Mouse (Mus musculus) monocyte, adult 5-6 weeks (primary cell): ENCODE results near the gene Mitd1. TPM values are rescaled to one million over a fixed set of nuclear protein-coding genes. Genes with fewer than 3 reads are reported as not detected.

Experiments used
- ATAC-seq: fragments of 153-309, 156-312 bp; replicated peaks from 2 replicates; pipeline ENCODE4 v1.8.0; 2017; ENCODE audit warnings: mild to moderate bottlenecking; ENCODE audit not compliant: low TSS enrichment, insufficient number of reproducible peaks, severe bottlenecking, poor library complexity, low FRiP score
- total RNA-seq: library from RNA; stranded (forward); fragments of 200-1000, 200-491, 200-594 nt; gene quantifications from 3 replicates; pipeline ENCODE4 v1.2.3, GENCODE M21; 2017

Mitd1 gene
- total RNA-seq, 1 experiment from 2014 or later = 27.1 TPM

DNA sequence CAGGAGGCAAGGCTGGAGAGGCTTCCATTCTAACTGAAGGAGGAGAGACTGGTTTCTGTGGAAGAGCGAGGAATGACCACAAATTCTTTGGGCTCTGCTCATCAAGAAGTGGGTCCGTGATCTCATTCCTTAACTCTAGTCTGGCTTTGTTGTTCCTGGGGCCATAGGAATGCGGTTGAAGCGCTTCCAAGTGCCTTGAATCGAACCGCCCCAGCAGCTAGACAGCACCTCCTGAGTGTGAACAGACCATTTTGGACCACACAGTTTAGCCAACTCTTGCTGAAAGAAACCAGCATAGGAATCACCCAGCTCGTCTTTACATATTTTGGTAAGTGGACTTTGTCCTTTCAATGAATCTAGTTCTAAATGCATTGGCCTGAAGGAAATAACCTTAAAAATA, 18.5 kb downstream of the Mitd1 start, which contains the start of gene Lipt1:
Gene Lipt1 (plus strand): TSS at position 35 of the 400 bp plus-strand sequence.
- no peak for ATAC-seq

DNA sequence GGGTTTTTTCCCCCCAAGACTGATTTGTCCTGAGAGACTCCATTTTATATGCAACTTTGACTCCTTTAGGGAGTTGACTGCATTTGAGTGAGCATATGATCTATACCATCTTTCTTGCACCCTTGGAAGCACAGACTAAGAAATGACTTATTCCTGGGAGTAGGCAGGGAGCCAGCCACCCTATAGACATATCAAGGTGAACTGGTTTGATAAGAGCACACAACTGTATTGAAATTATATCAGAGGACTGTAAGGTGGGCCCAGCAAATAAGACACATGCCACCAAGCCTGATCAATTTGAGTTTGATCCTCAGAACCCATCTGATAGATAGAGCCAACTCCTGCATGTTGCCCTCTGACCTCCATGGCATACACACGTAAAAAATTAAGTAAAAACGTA, 20.8 kb downstream of the Mitd1 start:
- ATAC-seq = no peak

DNA sequence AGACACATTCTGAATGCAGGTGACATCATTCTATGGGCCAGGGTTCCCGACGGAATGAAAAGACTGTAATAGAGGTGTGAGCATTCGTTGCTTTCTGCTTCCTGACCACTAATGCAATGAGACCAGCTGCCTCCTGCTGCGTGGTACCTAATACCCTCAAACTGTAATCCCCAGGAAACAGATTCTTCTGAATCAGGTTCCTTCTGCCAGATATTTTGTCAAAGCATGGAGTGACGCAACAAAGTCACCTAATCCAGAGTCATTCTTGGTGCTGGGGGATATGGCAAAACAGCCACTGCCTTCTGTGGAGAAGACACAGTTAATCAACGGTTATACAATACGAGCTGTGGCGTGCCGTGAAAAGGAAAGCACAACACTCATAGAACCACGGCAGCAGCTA, 21.6 kb downstream of the Mitd1 start:
- no peak for ATAC-seq

DNA sequence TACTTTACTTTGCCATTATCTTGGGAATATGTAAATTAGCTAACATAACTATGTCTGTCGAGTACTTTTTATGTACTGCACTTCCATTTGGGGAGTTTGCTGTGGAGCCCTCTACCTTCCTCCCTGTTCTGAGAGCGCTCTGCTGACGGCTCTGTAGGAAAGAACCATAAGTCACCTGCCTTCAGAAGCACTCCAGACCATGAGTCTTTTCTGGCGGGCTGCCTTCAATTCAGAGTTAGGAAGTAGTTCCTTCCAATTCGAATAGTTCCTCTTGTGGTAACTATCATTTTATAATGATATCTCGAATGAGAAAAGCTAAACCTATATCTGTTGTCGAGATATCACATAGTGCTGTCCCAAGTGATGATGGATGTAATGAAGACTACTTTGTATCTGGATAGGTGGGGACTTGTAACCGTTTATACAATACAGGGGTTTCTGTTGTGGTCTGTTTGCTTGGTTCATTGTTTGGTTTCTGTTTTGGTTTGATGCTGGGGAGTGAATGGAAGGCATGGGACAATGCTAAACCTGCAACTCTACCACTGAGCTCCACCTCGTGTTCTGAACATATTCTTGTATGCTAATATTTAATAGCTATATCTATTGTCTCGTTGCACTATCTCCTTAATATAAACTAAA, 22.4 kb downstream of the Mitd1 start:
- no peak for ATAC-seq

DNA sequence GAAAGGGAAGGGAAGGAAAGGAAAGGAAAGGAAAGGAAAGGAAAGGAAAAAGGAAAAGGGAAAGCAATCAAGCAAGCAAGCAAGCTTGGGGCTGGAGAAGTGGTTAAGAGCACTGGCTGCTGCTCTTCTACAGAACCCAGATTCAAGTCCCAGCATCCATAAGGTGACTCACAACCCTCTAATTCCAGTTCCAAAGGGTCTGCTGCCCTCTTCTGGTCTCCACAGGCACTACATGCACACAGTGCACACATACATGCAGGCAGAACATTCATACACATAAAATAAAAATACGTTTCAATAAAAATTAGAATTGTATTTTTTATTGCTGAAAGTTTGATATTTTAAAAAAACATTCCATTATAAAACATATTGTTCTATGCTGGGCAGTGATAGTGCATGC, 23.2 kb downstream of the Mitd1 start:
- no peak for ATAC-seq

DNA sequence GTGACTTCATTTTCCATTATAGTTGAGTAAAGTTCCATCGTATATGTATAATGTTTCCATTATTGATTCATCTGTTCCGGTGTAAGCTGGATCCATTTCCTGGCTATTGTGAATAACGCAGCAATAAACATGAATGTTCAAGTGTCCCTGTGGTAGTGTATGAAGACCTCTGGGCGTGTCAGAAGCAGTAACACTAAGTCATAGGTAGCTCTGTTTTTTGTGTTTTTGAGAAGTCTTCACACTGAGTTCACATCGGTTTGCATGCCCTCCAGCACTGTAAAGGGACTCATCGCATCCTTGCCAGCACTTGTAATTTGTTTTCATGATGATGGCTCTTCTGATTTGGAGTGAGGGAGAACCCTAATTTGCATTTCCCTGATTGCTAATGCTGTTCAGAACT, 23.9 kb downstream of the Mitd1 start, which contains the start of gene Tsga10:
Gene Tsga10 (minus strand): TSS at position 144 of the 400 bp plus-strand sequence.
- no peak for ATAC-seq

DNA sequence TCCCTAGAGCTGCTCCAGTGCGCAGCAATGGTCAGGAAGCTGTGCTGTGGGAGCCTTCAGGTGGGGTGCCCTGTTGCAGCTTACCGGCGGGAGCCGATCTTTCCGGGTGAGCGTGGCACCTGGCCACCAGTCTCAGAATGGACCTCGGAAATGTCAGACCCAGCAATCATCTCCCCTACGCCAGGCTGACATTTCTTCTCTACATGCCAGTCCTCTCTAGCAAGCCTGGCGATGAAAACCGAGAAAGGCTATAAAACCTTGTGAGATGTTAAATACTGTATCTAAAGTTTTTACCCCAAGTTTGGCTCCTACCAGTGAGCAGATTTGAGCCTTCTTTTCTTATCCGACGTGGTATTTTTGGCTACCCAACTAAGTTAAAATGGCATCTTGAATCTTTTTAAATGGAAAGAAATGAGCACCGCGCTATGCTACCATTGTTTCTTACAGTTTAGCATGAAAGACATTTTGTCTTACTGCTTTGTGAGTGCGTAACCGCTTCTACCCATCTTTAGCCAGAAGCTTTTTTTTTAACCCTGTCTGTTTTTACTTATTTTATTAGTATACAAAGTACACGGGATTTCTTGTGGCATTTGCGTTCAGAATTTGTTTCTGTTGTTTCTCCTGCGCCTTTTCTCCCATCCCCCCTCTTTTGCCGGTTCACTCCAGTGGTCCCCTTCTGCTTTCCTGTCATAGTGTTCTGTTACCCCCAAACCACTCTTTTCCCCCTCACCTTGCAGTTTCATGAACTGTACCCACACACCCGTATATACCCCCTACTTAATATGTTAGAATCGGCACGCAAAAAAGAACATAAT, 24.6 kb downstream of the Mitd1 start:
- no peak for ATAC-seq

DNA sequence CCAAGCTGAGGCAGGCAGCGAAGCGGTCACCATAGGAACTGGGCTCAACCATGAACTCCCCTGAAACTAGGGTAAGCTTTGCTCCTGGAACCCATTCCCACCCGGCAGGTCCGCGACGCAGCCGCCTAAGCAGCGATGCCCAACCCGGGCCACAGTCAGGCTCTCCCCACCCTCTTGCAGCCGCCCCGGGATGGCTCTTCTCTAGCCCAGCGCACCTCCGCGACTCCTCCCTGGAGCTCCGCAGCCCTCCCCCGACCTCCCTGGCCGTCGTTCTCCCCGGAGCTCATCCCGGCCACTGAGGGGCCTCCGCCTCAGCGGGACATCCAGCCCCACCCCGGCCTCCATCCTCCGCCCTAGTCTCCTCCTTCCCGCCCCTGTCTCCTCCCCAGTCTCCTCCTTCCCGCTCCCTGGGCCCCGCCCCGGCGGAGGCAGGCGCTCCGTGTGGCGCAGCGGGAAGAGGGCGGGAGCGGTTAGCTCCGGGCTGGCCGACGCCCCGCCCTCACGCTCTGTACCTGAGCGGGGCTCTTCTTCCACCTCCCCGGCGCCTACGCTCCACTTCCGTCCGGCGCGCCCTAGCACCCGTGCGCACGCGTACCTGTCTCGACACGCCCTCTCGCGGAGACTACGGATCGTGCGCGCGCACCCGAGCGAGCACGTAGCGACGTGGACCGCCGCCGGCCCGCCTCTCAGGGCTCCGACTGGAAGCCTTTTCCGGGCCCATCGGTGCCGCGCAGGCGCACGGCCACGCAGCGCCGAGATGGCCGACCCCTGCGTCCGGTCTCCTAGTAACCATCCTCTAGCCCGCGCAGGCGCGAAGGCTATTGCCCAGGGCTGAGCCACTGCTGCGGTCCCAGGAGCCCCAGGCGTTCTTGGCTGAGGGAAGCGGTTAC, 25.5 kb downstream of the Mitd1 start:
- peak; percentile 86 for ATAC-seq

DNA sequence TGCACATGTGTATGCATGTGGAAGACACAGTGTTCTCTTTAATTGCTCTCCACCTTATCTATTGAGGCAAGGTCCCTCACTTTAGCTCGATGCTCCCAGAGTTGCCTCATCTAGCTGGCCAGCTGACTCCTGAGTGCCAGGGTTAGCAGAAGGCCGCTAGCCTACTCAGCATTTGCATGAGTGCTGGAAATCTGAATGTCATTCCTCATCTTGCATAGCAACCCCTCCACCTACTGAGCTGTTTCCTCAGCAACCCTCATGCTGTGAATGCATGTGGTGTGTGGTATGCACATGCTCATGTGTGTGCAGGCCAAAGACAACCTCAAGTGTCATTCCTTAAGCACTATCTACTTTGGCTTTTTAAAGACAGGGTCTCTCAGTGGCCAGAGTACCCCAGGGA, 39.5 kb downstream of the Mitd1 start:
- ATAC-seq = no peak

DNA sequence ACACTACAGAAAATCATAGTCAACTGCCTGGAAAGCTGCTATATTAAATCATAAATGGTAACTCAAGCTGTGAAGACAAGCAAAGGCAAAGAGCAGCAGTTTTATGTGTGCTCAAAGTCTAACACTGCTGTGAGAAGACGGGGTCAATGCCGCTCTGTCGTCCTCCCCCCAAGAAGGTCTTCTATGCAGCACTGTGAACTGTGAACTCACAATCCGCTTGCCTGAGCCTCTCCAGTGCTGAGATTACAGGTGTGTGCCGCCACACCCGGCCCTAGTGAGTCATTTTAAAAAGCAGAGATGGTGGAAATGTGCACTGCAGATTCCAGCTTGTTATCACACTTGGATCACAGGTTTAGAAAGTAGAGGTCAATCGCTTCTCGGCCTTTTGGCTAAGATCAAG, 43.3 kb downstream of the Mitd1 start:
- ATAC-seq = no peak

DNA sequence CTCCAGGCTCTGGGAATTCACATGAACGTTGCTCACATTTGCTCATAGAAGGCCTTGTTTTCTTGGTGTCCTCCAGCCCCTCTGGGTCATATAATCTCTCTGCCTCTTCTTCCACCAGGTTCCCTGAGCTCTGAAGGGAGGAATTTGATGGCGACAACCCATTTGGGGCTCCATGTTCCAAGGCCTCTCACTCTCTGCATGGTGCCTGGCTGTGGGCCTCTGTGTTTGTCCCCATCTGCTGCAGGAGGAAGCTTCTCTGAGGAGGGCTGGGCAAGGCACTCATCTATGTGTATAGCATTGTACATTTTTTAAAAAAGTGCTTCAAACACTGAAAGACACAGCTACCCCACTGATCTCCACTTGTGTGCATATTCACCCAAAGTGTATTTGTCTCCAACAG, 58.5 kb downstream of the Mitd1 start:
- no peak for ATAC-seq

Other genes with a start within 250 kb of the Mitd1 start
- gene 2010300C02Rik, start 170.3 kb downstream of the Mitd1 start, total RNA-seq = 0.78 TPM in 1 of 3 replicates, not detected in the others
- gene Tsga10, start 24.0 kb downstream of the Mitd1 start, total RNA-seq = 18.6 to 28.8 TPM (median 22.8 TPM) in 3 replicates
- gene Lipt1, start 18.7 kb downstream of the Mitd1 start, total RNA-seq = 0.49 to 2.2 TPM in 2 of 3 replicates, not detected in the other
- 84.5 to 131 TPM (median 95.7 TPM) in 3 replicates for gene Mrpl30, start 66 bp upstream of the Mitd1 start, total RNA-seq
- not detected in 3 replicates for gene Lyg2, start 26.1 kb upstream of the Mitd1 start, total RNA-seq
- not detected in 3 replicates for gene Lyg1, start 67.3 kb upstream of the Mitd1 start, total RNA-seq
- 68.6 to 86.6 TPM (median 76.9 TPM) in 3 replicates for gene Txndc9, start 107.5 kb upstream of the Mitd1 start, total RNA-seq
- gene Eif5b, start 107.6 kb upstream of the Mitd1 start, total RNA-seq = 18.3 to 36.7 TPM (median 24.2 TPM) in 3 replicates
- gene Rev1, start 239.4 kb upstream of the Mitd1 start, total RNA-seq = 15.8 to 26.1 TPM (median 17.2 TPM) in 3 replicates